Mouse (Mus musculus): ENCODE data around the gene Zbtb1. TPM values are rescaled to one million over a fixed set of nuclear protein-coding genes. Genes with fewer than 3 reads are reported as not detected.
A peak's percentile ranks its signal among the peaks of the same experiment; 100 is the strongest.

Zbtb1 gene
- polyA plus RNA-seq, 1 experiment from 2014 or later: 3.1 TPM

GRCm38 (mm10) chr12:76407184-76407583, 37.1 kb downstream of the Zbtb1 start:
- Histone ChIP-seq H3K27me3 (ENCODE audit: control insufficient read depth, insufficient read depth, low read depth, low read length) (peaks cover 25% of the 10 kb centered on the region), H3K4me1 (ENCODE audit: control insufficient read depth, insufficient read depth, low read length) (peaks cover 4% of the 10 kb centered on the region; the same call in 1 of the 2 replicates), H3K9me3 (replicated peaks; ENCODE audit: control insufficient read depth, low read length, poor library complexity, severe bottlenecking) (no peaks in the 10 kb centered on the region), H3K36me3 (ENCODE audit: control insufficient read depth, insufficient read depth, low read length) (no peaks in the 10 kb centered on the region), H3K9ac (ENCODE audit: low read depth, low read length) (no peak overlapping the region), H3K4me3 (ENCODE audit: low read depth, low read length) (no peak overlapping the region), H3K27ac (ENCODE audit: low read length) (no peak overlapping the region), H3K4me2 (ENCODE audit: low read length) (no peak overlapping the region)
- ATAC-seq: no peak
- 44% methylated on average over 1 of the region's 1 CpGs for WGBS

- no peaks in the 10 kb centered on the region; the same call in 1 of the 2 replicates for H3K4me1 ChIP-seq (ENCODE audit: control insufficient read depth, insufficient read depth, low read length)
- no peak overlapping the region for H3K4me2 ChIP-seq (ENCODE audit: low read length)
- H3K36me3 ChIP-seq (ENCODE audit: control insufficient read depth, insufficient read depth, low read length): no peaks in the 10 kb centered on the region
- no peaks in the 10 kb centered on the region for H3K9me3 ChIP-seq (replicated peaks; ENCODE audit: control insufficient read depth, low read length, poor library complexity, severe bottlenecking)
- WGBS: 75% methylated on average over 4 of the region's 4 CpGs
- H3K27ac ChIP-seq (ENCODE audit: low read length): no peak overlapping the region
- peaks cover 24% of the 10 kb centered on the region for H3K27me3 ChIP-seq (ENCODE audit: control insufficient read depth, insufficient read depth, low read depth, low read length)
- H3K9ac ChIP-seq (ENCODE audit: low read depth, low read length): no peak overlapping the region
- ATAC-seq: no peak
- no peak overlapping the region for H3K4me3 ChIP-seq (ENCODE audit: low read depth, low read length)
These were observed 39.1 kb downstream of the Zbtb1 start for GRCm38 (mm10) chr12:76409166-76409565.

- H3K27me3 ChIP-seq (ENCODE audit: control insufficient read depth, insufficient read depth, low read depth, low read length): peaks cover 12% of the 10 kb centered on the region
- ATAC-seq: no peak
- H3K4me2 ChIP-seq (ENCODE audit: low read length): no peak overlapping the region
- no peak overlapping the region for H3K4me3 ChIP-seq (ENCODE audit: low read depth, low read length)
- no peaks in the 10 kb centered on the region for H3K36me3 ChIP-seq (ENCODE audit: control insufficient read depth, insufficient read depth, low read length)
- no peaks in the 10 kb centered on the region for H3K4me1 ChIP-seq (ENCODE audit: control insufficient read depth, insufficient read depth, low read length)
- WGBS: 85% methylated on average over 11 of the region's 12 CpGs
- no peaks in the 10 kb centered on the region for H3K9me3 ChIP-seq (replicated peaks; ENCODE audit: control insufficient read depth, low read length, poor library complexity, severe bottlenecking)
- H3K27ac ChIP-seq (ENCODE audit: low read length): no peak overlapping the region
- no peak overlapping the region for H3K9ac ChIP-seq (ENCODE audit: low read depth, low read length)
These were observed 45.4 kb downstream of the Zbtb1 start for GRCm38 (mm10) chr12:76415383-76416010.

- no peaks in the 10 kb centered on the region for H3K9me3 ChIP-seq (replicated peaks; ENCODE audit: control insufficient read depth, low read length, poor library complexity, severe bottlenecking)
- WGBS: 1% methylated on average over 37 of the region's 37 CpGs
- ATAC-seq: no peak
- peak within 1 kb of the TSS; percentile 32; the same call in 1 of the 2 replicates for H3K9ac ChIP-seq (ENCODE audit: low read depth, low read length)
- H3K36me3 ChIP-seq (ENCODE audit: control insufficient read depth, insufficient read depth, low read length): no peaks in the 10 kb centered on the region
- peak within 1 kb of the TSS; percentile 66 for H3K4me2 ChIP-seq (ENCODE audit: low read length)
- H3K4me3 ChIP-seq (ENCODE audit: low read depth, low read length): peak within 1 kb of the TSS; percentile 34
- no peak within 1 kb of the TSS for H3K27ac ChIP-seq (ENCODE audit: low read length)
- peaks cover 12% of the 10 kb centered on the region for H3K27me3 ChIP-seq (ENCODE audit: control insufficient read depth, insufficient read depth, low read depth, low read length)
- H3K4me1 ChIP-seq (ENCODE audit: control insufficient read depth, insufficient read depth, low read length): no peaks in the 10 kb centered on the region
These were observed 47.4 kb downstream of the Zbtb1 start, which contains the start of gene Ppp1r36 for GRCm38 (mm10) chr12:76417433-76417854. TSS of gene Ppp1r36 (plus strand) at chr12:76417538.

- H3K9ac ChIP-seq (ENCODE audit: low read depth, low read length): no peak overlapping the region
- ATAC-seq: no peak
These were observed 48.3 kb downstream of the Zbtb1 start for GRCm38 (mm10) chr12:76418346-76418745.

GRCm38 (mm10) chr12:76425256-76425655, 55.2 kb downstream of the Zbtb1 start:
- ATAC-seq: no peak
- Histone ChIP-seq H3K36me3 (ENCODE audit: control insufficient read depth, insufficient read depth, low read length) (no peaks in the 10 kb centered on the region), H3K9me3 (replicated peaks; ENCODE audit: control insufficient read depth, low read length, poor library complexity, severe bottlenecking) (no peaks in the 10 kb centered on the region), H3K9ac (ENCODE audit: low read depth, low read length) (no peak overlapping the region), H3K4me3 (ENCODE audit: low read depth, low read length) (no peak overlapping the region), H3K27ac (ENCODE audit: low read length) (no peak overlapping the region), H3K27me3 (ENCODE audit: control insufficient read depth, insufficient read depth, low read depth, low read length) (no peaks in the 10 kb centered on the region), H3K4me2 (ENCODE audit: low read length) (no peak overlapping the region), H3K4me1 (ENCODE audit: control insufficient read depth, insufficient read depth, low read length) (no peaks in the 10 kb centered on the region)
- WGBS: 91% methylated on average over 3 of the region's 3 CpGs

More at GRCm38 (mm10) chr12:76418346-76418745, 48.3 kb downstream of the Zbtb1 start:
- Histone ChIP-seq H3K36me3 (ENCODE audit: control insufficient read depth, insufficient read depth, low read length) (no peaks in the 10 kb centered on the region), H3K4me1 (ENCODE audit: control insufficient read depth, insufficient read depth, low read length) (no peaks in the 10 kb centered on the region), H3K27ac (ENCODE audit: low read length) (no peak overlapping the region), H3K27me3 (ENCODE audit: control insufficient read depth, insufficient read depth, low read depth, low read length) (peaks cover 12% of the 10 kb centered on the region), H3K9me3 (replicated peaks; ENCODE audit: control insufficient read depth, low read length, poor library complexity, severe bottlenecking) (no peaks in the 10 kb centered on the region), H3K4me3 (ENCODE audit: low read depth, low read length) (no peak overlapping the region), H3K4me2 (ENCODE audit: low read length) (no peak overlapping the region)
- WGBS: 90% methylated on average over 5 of the region's 5 CpGs

GRCm38 (mm10) chr12:76427546-76427945, 57.5 kb downstream of the Zbtb1 start:
- 56% methylated on average over 5 of the region's 5 CpGs for WGBS
- no peaks in the 10 kb centered on the region for H3K9me3 ChIP-seq (replicated peaks; ENCODE audit: control insufficient read depth, low read length, poor library complexity, severe bottlenecking)
- no peak overlapping the region for H3K4me3 ChIP-seq (ENCODE audit: low read depth, low read length)
- H3K27me3 ChIP-seq (ENCODE audit: control insufficient read depth, insufficient read depth, low read depth, low read length): no peaks in the 10 kb centered on the region
- no peak overlapping the region for H3K27ac ChIP-seq (ENCODE audit: low read length)
- H3K4me1 ChIP-seq (ENCODE audit: control insufficient read depth, insufficient read depth, low read length): no peaks in the 10 kb centered on the region
- no peaks in the 10 kb centered on the region for H3K36me3 ChIP-seq (ENCODE audit: control insufficient read depth, insufficient read depth, low read length)
- H3K4me2 ChIP-seq (ENCODE audit: low read length): no peak overlapping the region
- ATAC-seq: no peak
- no peak overlapping the region for H3K9ac ChIP-seq (ENCODE audit: low read depth, low read length)

GRCm38 (mm10) chr12:76430879-76431406, 60.9 kb downstream of the Zbtb1 start:
- no peaks in the 10 kb centered on the region for H3K9me3 ChIP-seq (replicated peaks; ENCODE audit: control insufficient read depth, low read length, poor library complexity, severe bottlenecking)
- H3K9ac ChIP-seq (ENCODE audit: low read depth, low read length): no peak overlapping the region
- no peak overlapping the region for H3K4me3 ChIP-seq (ENCODE audit: low read depth, low read length)
- H3K4me2 ChIP-seq (ENCODE audit: low read length): no peak overlapping the region
- no peaks in the 10 kb centered on the region for H3K36me3 ChIP-seq (ENCODE audit: control insufficient read depth, insufficient read depth, low read length)
- H3K4me1 ChIP-seq (ENCODE audit: control insufficient read depth, insufficient read depth, low read length): peaks cover 4% of the 10 kb centered on the region; the same call in 1 of the 2 replicates
- 64% methylated on average over 5 of the region's 5 CpGs for WGBS
- H3K27me3 ChIP-seq (ENCODE audit: control insufficient read depth, insufficient read depth, low read depth, low read length): peaks cover 8% of the 10 kb centered on the region; the same call in 1 of the 2 replicates
- peak overlapping the region; percentile 28; the same call in 1 of the 2 replicates for H3K27ac ChIP-seq (ENCODE audit: low read length)
- no peak for ATAC-seq

GRCm38 (mm10) chr12:76431431-76431830, 61.4 kb downstream of the Zbtb1 start:
- 89% methylated on average over 6 of the region's 6 CpGs for WGBS
- no peak for ATAC-seq

More at GRCm38 (mm10) chr12:76431431-76431830, 61.4 kb downstream of the Zbtb1 start:
- Histone ChIP-seq H3K9ac (ENCODE audit: low read depth, low read length) (no peak overlapping the region), H3K9me3 (replicated peaks; ENCODE audit: control insufficient read depth, low read length, poor library complexity, severe bottlenecking) (no peaks in the 10 kb centered on the region), H3K4me1 (ENCODE audit: control insufficient read depth, insufficient read depth, low read length) (peaks cover 4% of the 10 kb centered on the region; the same call in 1 of the 2 replicates), H3K27me3 (ENCODE audit: control insufficient read depth, insufficient read depth, low read depth, low read length) (peaks cover 8% of the 10 kb centered on the region; the same call in 1 of the 2 replicates), H3K36me3 (ENCODE audit: control insufficient read depth, insufficient read depth, low read length) (no peaks in the 10 kb centered on the region), H3K4me3 (ENCODE audit: low read depth, low read length) (no peak overlapping the region), H3K4me2 (ENCODE audit: low read length) (no peak overlapping the region), H3K27ac (ENCODE audit: low read length) (no peak overlapping the region)
